Mouse (Mus musculus) c-Kit-negative CD71-positive TER-119-positive erythroid progenitor cells, embryonic 14.5 days (primary cell): ENCODE data around the gene Tenm4.

Experiments
- DNase-seq: peaks from one replicate; pipeline ENCODE4 v3.0.0-alpha.2; 2013; ENCODE audit warnings: low read depth, low spot score

The Tenm4 gene

GRCm38 (mm10) chr7:96524486-96525205 is 353.6 kb downstream of the Tenm4 start:
- no peak for DNase-seq

- no peak for DNase-seq
Measured at GRCm38 (mm10) chr7:96525344-96525743, 354.3 kb downstream of the Tenm4 start.

- DNase-seq: no peak
Measured at GRCm38 (mm10) chr7:96530571-96531426, 359.8 kb downstream of the Tenm4 start.

- DNase-seq: no peak
Measured at GRCm38 (mm10) chr7:96531954-96532737, 361.1 kb downstream of the Tenm4 start.

- no peak for DNase-seq
Measured at GRCm38 (mm10) chr7:96532804-96533400, 361.9 kb downstream of the Tenm4 start.

GRCm38 (mm10) chr7:96536313-96536880 is 365.4 kb downstream of the Tenm4 start:
- no peak for DNase-seq

GRCm38 (mm10) chr7:96539248-96540034 is 368.4 kb downstream of the Tenm4 start:
- DNase-seq: no peak

- DNase-seq: no peak
Measured at GRCm38 (mm10) chr7:96540458-96541096, 369.5 kb downstream of the Tenm4 start.

- DNase-seq: no peak
Measured at GRCm38 (mm10) chr7:96545979-96546378, 374.9 kb downstream of the Tenm4 start.

GRCm38 (mm10) chr7:96551809-96552208 is 380.8 kb downstream of the Tenm4 start:
- no peak for DNase-seq

- no peak for DNase-seq
Measured at GRCm38 (mm10) chr7:96552292-96552860, 381.3 kb downstream of the Tenm4 start.

GRCm38 (mm10) chr7:96554277-96554690 is 383.2 kb downstream of the Tenm4 start:
- no peak for DNase-seq

- DNase-seq: no peak
Measured at GRCm38 (mm10) chr7:96555294-96555693, 384.2 kb downstream of the Tenm4 start.

GRCm38 (mm10) chr7:96556756-96557155 is 385.7 kb downstream of the Tenm4 start:
- no peak for DNase-seq

GRCm38 (mm10) chr7:96562890-96563289 is 391.8 kb downstream of the Tenm4 start:
- no peak for DNase-seq

- DNase-seq: no peak
Measured at GRCm38 (mm10) chr7:96563329-96564065, 392.5 kb downstream of the Tenm4 start.

GRCm38 (mm10) chr7:96565806-96566205 is 394.8 kb downstream of the Tenm4 start:
- DNase-seq: no peak

GRCm38 (mm10) chr7:96566260-96566659 is 395.2 kb downstream of the Tenm4 start:
- no peak for DNase-seq

- no peak for DNase-seq
Measured at GRCm38 (mm10) chr7:96568034-96568433, 397.0 kb downstream of the Tenm4 start.
